Comparison of ENCODE assay signal across 7 mouse cellular contexts in the genomic region with DNA sequence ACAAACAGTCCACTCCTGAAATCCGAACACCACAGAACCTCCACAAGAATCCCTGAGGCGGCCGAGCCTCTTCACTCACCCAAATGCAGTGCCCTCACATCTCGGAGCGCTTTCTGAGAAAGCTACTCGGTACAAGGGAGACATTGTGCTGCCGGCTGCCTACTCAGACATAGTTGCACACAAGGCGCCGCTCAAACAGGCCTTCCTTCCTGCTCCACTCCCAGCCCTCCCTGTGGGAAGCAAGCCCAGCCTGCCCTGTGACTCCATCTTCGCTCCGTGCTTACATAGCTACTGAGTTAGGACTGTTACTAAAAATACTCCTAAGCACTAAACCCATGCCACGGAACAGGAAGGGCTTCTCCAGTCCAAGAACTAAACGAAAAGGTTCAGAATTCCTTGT. TPM values are rescaled to one million over a fixed set of nuclear protein-coding genes. Genes with fewer than 3 reads are reported as not detected.
A peak's percentile ranks its signal among the peaks of the same experiment; 100 is the strongest.
DNase-seq lines count a peak whose midpoint lies in the region; ATAC-seq lines count a peak whose summit lies in the region.

No protein-coding gene starts in this region.

- H3K4me3 ChIP-seq in embryonic facial prominence, embryonic 13.5 days, result peak overlapping the region; percentile 33
- no peak overlapping the region for H3K4me3 ChIP-seq in limb, embryonic 10.5 days

- 7% methylated on average over 13 of the region's 13 CpGs for WGBS in embryonic facial prominence, embryonic 13.5 days
- WGBS in limb, embryonic 10.5 days, result 76% methylated on average over 13 of the region's 13 CpGs

- H3K4me1 ChIP-seq in embryonic facial prominence, embryonic 13.5 days, result peaks cover 19% of the 10 kb centered on the region
- 0 out of 2 replicates have a peak, but pooled peaks cover 4% of the 10 kb centered on the region for H3K4me1 ChIP-seq in limb, embryonic 10.5 days

- peak overlapping the region; percentile 73 for H3K9ac ChIP-seq in embryonic facial prominence, embryonic 13.5 days

- H3K27me3 ChIP-seq in embryonic facial prominence, embryonic 13.5 days, result no peaks in the 10 kb centered on the region
- H3K27me3 ChIP-seq in limb, embryonic 10.5 days (ENCODE audit: low read depth, poor library complexity, severe bottlenecking), result no peaks in the 10 kb centered on the region

- peak; percentile 7 for DNase-seq in adrenal gland, postnatal 4 days (ENCODE audit: low spot score in 2 of 2)
- DNase-seq in heart, adult 8-10 months (ENCODE audit: low spot score), result peak; percentile 91
- peak; percentile 91 for DNase-seq in kidney, adult 9 months
- no peak for DNase-seq in limb, embryonic 10.5 days (ENCODE audit: low spot score)
- DNase-seq in neural tube, embryonic 10.5 days (ENCODE audit: extremely low spot score, low spot score), result peak; percentile 14
- peak; percentile 57 for DNase-seq in urinary bladder, postnatal 25 days (ENCODE audit: low spot score)

- no peaks in the 10 kb centered on the region for H3K36me3 ChIP-seq in embryonic facial prominence, embryonic 13.5 days
- 0 out of 2 replicates have a peak, but pooled peaks cover 4% of the 10 kb centered on the region for H3K36me3 ChIP-seq in limb, embryonic 10.5 days

- ATAC-seq in embryonic facial prominence, embryonic 13.5 days (ENCODE audit: insufficient number of reproducible peaks, insufficient read depth, low FRiP score, low TSS enrichment, low read depth), result peak; percentile 81; the same call in 1 of the 2 replicates

- peak overlapping the region; percentile 93 for H3K27ac ChIP-seq in embryonic facial prominence, embryonic 13.5 days
- H3K27ac ChIP-seq in limb, embryonic 10.5 days, result peak overlapping the region; percentile 61; the same call in 1 of the 2 replicates

- peak overlapping the region; percentile 55 for H3K4me2 ChIP-seq in embryonic facial prominence, embryonic 13.5 days

- no peaks in the 10 kb centered on the region for H3K9me3 ChIP-seq in embryonic facial prominence, embryonic 13.5 days
- no peaks in the 10 kb centered on the region for H3K9me3 ChIP-seq in limb, embryonic 10.5 days (replicated peaks)

RNA-seq across cellular contexts. Expression of gene Ccser2, which starts 49.4 kb away (rescaled TPM):
- 10 to 100 TPM; 29.1 to 33.4 TPM for total RNA-seq in adrenal gland, postnatal 4 days (2021)
- 45.1 and 50.0 TPM in 2 replicates for polyA plus RNA-seq in embryonic facial prominence, embryonic 13.5 days (2015; fragmentation: Nextera tagmentation; extraction: Ambion mirVana)
- total RNA-seq in heart, adult 8-10 months (2022), result 100 to 1,000 TPM; 111 to 141 (median 137) TPM
- 20.0 and 25.5 TPM in 2 replicates for polyA plus RNA-seq in limb, embryonic 10.5 days (2016; fragmentation: Nextera tagmentation; extraction: Ambion mirVana)
